Mouse (Mus musculus) CH12.LX (cell line): ENCODE data around the gene Ccdc170. TPM values are rescaled to one million over a fixed set of nuclear protein-coding genes. Genes with fewer than 3 reads are reported as not detected.

Source experiments
- DNase-seq: peaks from one replicate; pipeline ENCODE4 v3.0.0-alpha.2; 2013; ENCODE audit errors: extremely low read depth
- H3K27ac ChIP-seq: 2 replicates; pipeline ENCODE4 v1.5.1; 2012; ENCODE audit warnings: low read depth, mild to moderate bottlenecking, control low read depth, moderate library complexity; ENCODE audit not compliant: insufficient read depth
- H3K27me3 ChIP-seq: replicated peaks from 2 replicates; pipeline ENCODE3; 2012; ENCODE audit warnings: inconsistent platforms
- H3K36me3 ChIP-seq, 2 experiments: replicated peaks in 1 of 2; 2 replicates each; pipeline versions ENCODE3 to v1.6.1; 2012; ENCODE audit warnings: inconsistent platforms in 1 of 2, low read length in 1 of 2, mild to moderate bottlenecking in 1 of 2, mixed read lengths in 1 of 2, moderate library complexity in 1 of 2; ENCODE audit not compliant: control insufficient read depth in 1 of 2, insufficient read depth in 1 of 2
- H3K4me1 ChIP-seq, 2 experiments: 2 replicates each; pipeline ENCODE4 v1.6.1; 2012; ENCODE audit warnings: inconsistent platforms in 1 of 2, moderate library complexity in 1 of 2; ENCODE audit not compliant: insufficient read depth in 2 of 2, control insufficient read depth in 1 of 2
- H3K4me2 ChIP-seq: 2 replicates; pipeline ENCODE4 v1.6.1; 2012; ENCODE audit warnings: low read depth, mild to moderate bottlenecking, control low read depth; ENCODE audit not compliant: poor library complexity, insufficient read depth, severe bottlenecking
- H3K4me3 ChIP-seq, 3 experiments: fragments of 150-350 bp in 1 of 3; sonication (generic) in 1 of 3; replicated peaks in 1 of 3; 2 replicates each; pipeline versions ENCODE3 to v1.5.1; 2011 to 2012; ENCODE audit warnings: low read depth in 2 of 3, low read length in 2 of 3, mild to moderate bottlenecking in 2 of 3, moderate library complexity in 2 of 3, control low read depth in 1 of 3, improper control_type of control experiment in 1 of 3, inconsistent platforms in 1 of 3, mixed read lengths in 1 of 3; ENCODE audit not compliant: poor library complexity in 1 of 3
- H3K79me2 ChIP-seq: replicated peaks from 2 replicates; pipeline ENCODE4 v1.6.1; 2012; ENCODE audit warnings: mild to moderate bottlenecking, moderate library complexity; ENCODE audit not compliant: control insufficient read depth, poor library complexity, insufficient read depth, severe bottlenecking; ENCODE audit errors: extremely low read depth
- H3K9ac ChIP-seq: 2 replicates; pipeline ENCODE4 v1.6.1; 2012; ENCODE audit warnings: low read depth, mild to moderate bottlenecking, control low read depth, moderate library complexity; ENCODE audit not compliant: insufficient read depth
- H3K9me3 ChIP-seq: replicated peaks from 2 replicates; pipeline ENCODE3; 2012; ENCODE audit warnings: low read length, inconsistent platforms, mixed read lengths
- BHLHE40 ChIP-seq: IDR thresholded peaks from 2 replicates; pipeline ENCODE4 v1.6.1; 2011; ENCODE audit warnings: mild to moderate bottlenecking, low read depth, low read length, improper control_type of control experiment
- CHD1 ChIP-seq: IDR thresholded peaks from 2 replicates; pipeline ENCODE4 v1.6.1; 2012; ENCODE audit warnings: low read depth, low read length, improper control_type of control experiment, inconsistent platforms
- CHD2 ChIP-seq: IDR thresholded peaks from 2 replicates; pipeline ENCODE4 v1.6.1; 2011; ENCODE audit warnings: low read length, improper control_type of control experiment
- ELF1 ChIP-seq: IDR thresholded peaks from 2 replicates; pipeline ENCODE4 v1.6.1; 2014; ENCODE audit warnings: low read depth, mild to moderate bottlenecking, inconsistent platforms, low read length, improper control_type of control experiment
- EP300 ChIP-seq: IDR thresholded peaks from 2 replicates; pipeline ENCODE4 v1.6.1; 2011; ENCODE audit warnings: low read length, improper control_type of control experiment
- HCFC1 ChIP-seq: IDR thresholded peaks from 2 replicates; pipeline ENCODE4 v1.6.1; 2012; ENCODE audit warnings: low read depth, mild to moderate bottlenecking, inconsistent platforms, low read length, improper control_type of control experiment
- IRF4 ChIP-seq: IDR thresholded peaks from 2 replicates; pipeline ENCODE4 v1.6.1; 2014; ENCODE audit warnings: low read depth, mild to moderate bottlenecking, inconsistent platforms, low read length, improper control_type of control experiment
- JUN ChIP-seq: IDR thresholded peaks from 2 replicates; pipeline ENCODE4 v1.6.1; 2011; ENCODE audit warnings: low read depth, mild to moderate bottlenecking, low read length, improper control_type of control experiment, moderate library complexity; ENCODE audit not compliant: insufficient read depth
- JUND ChIP-seq: conservative IDR thresholded peaks from 2 replicates; pipeline ENCODE4 v1.6.1; 2011; ENCODE audit warnings: low read depth, low read length, improper control_type of control experiment
- NELFE ChIP-seq: IDR thresholded peaks from 2 replicates; pipeline ENCODE4 v1.6.1; 2011; ENCODE audit warnings: low read depth, low read length, improper control_type of control experiment
- NRF1 ChIP-seq: IDR thresholded peaks from 2 replicates; pipeline ENCODE4 v1.6.1; 2014; ENCODE audit warnings: low read depth, mild to moderate bottlenecking, inconsistent platforms, low read length, improper control_type of control experiment, moderate library complexity
- PAX5 ChIP-seq: IDR thresholded peaks from 2 replicates; pipeline ENCODE4 v1.6.1; 2012; ENCODE audit warnings: low read length, inconsistent platforms, mixed read lengths
- POLR2A ChIP-seq: IDR thresholded peaks from 2 replicates; pipeline ENCODE4 v1.6.1; 2011; ENCODE audit warnings: low read depth, mild to moderate bottlenecking, improper control_type of control experiment, low read length
- POLR2AphosphoS2 ChIP-seq: IDR thresholded peaks from 2 replicates; pipeline ENCODE4 v1.6.1; 2011; ENCODE audit warnings: low read depth, low read length, improper control_type of control experiment
- RAD21 ChIP-seq: IDR thresholded peaks from 2 replicates; pipeline ENCODE4 v1.6.1; 2011; ENCODE audit warnings: low read depth, mild to moderate bottlenecking, low read length, improper control_type of control experiment, moderate library complexity
- SIN3A ChIP-seq: IDR thresholded peaks from 2 replicates; pipeline ENCODE4 v1.6.1; 2012; ENCODE audit warnings: low read length, improper control_type of control experiment, inconsistent platforms
- SMC3 ChIP-seq: IDR thresholded peaks from 2 replicates; pipeline ENCODE4 v1.6.1; 2011; ENCODE audit warnings: low read depth, low read length, improper control_type of control experiment
- TBP ChIP-seq: conservative IDR thresholded peaks from 2 replicates; pipeline ENCODE4 v1.6.1; 2011; ENCODE audit warnings: low read depth, low read length, improper control_type of control experiment
- TCF12 ChIP-seq: IDR thresholded peaks from 2 replicates; pipeline ENCODE4 v1.6.1; 2014; ENCODE audit warnings: low read depth, mild to moderate bottlenecking, inconsistent platforms, low read length, improper control_type of control experiment
- ZKSCAN1 ChIP-seq: IDR thresholded peaks from 2 replicates; pipeline ENCODE4 v1.6.1; 2012; ENCODE audit warnings: low read depth, inconsistent platforms, low read length, improper control_type of control experiment, borderline replicate concordance
- ZMIZ1 ChIP-seq: IDR thresholded peaks from 2 replicates; pipeline ENCODE4 v1.6.1; 2012; ENCODE audit warnings: low read depth, mild to moderate bottlenecking, inconsistent platforms, low read length, improper control_type of control experiment
- ZNF384 ChIP-seq: IDR thresholded peaks from 2 replicates; pipeline ENCODE4 v1.6.1; 2012; ENCODE audit warnings: low read depth, low read length, improper control_type of control experiment, inconsistent platforms
- dilution Hi-C: fragments of 300-500 bp; cut with MboI; formaldehyde crosslinking; loops from 2 replicates; pipeline ENCODE4 v1.14.3; 2020; ENCODE audit warnings: low sequenced_read_pairs; ENCODE audit not compliant: extremely low pct_unique_long_range_greater_than_20kb, extremely low pct_ligation_motif_present
- in situ Hi-C: fragments of 300-500 bp; cut with MboI; formaldehyde crosslinking; loops from 3 replicates; pipeline ENCODE4 v1.14.3; 2019; ENCODE audit warnings: low sequenced_read_pairs, low pct_ligation_motif_present, low pct_unique_long_range_greater_than_20kb, mixed read lengths
- polyA plus RNA-seq: library from polyadenylated mRNA; unstranded; fragments of >175 nt; gene quantifications from 2 replicates; pipeline ENCODE4 v1.2.1, GENCODE M21; 2012; ENCODE audit warnings: low read depth; ENCODE audit not compliant: insufficient read length
- total RNA-seq, 2 experiments: library from RNA; depleted of rRNA; stranded (reverse); fragments of 300-350 nt in 1 of 2; fragments of >200 nt in 1 of 2; gene quantifications; 2 replicates each; pipeline ENCODE4 v1.2.3; 2012 to 2014

Ccdc170 gene
- total and polyA plus RNA-seq, 3 experiments = not detected

DNA sequence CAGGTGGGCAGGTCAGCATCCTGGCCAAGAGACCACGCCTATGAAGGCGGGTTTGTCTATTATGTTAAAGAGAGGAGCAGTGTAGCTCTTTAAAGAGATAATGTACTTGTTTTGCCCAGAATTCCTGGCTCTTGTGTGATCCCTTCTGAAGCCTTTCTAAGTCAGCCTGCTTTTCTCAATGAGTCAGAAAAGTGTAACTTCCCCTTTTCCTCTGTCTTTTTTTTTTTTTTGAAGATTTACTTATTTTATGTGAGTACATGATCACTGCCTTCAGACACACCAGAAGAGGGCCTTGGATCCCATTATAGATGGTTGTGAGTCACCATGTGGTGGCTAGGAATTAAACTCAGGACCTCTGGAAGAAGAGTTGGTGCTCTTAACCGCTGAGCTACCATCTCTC lies 12.9 kb upstream of the Ccdc170 start:
- in situ Hi-C loops = no loop called here
- H3K4me2 ChIP-seq = no peak overlapping the region
- H3K9ac ChIP-seq = no peak overlapping the region
- H3K36me3 ChIP-seq = no peaks in the 10 kb centered on the region
- dilution Hi-C loops = no loop called here
- DNase-seq = no peak
- no peak overlapping the region for H3K27ac ChIP-seq
- TF ChIP-seq HCFC1 (no peak), ZNF384 (peak; percentile 78)
- H3K27me3 ChIP-seq = no peaks in the 10 kb centered on the region
- no peaks in the 10 kb centered on the region for H3K79me2 ChIP-seq
- H3K9me3 ChIP-seq = peaks cover 3% of the 10 kb centered on the region
- H3K4me3 ChIP-seq = no peak overlapping the region
- H3K4me1 ChIP-seq = peaks cover 0 to 8% of the 10 kb centered on the region in 2 experiments; a peak in 2 of 4 replicates

GRCm38 (mm10) chr10:4473591-4473993 lies 8.7 kb upstream of the Ccdc170 start:
- in situ Hi-C loops = no loop called here
- no peak overlapping the region for H3K9ac ChIP-seq
- no peak overlapping the region for H3K27ac ChIP-seq
- no peaks in the 10 kb centered on the region for H3K9me3 ChIP-seq
- H3K79me2 ChIP-seq = no peaks in the 10 kb centered on the region
- H3K4me3 ChIP-seq = no peak overlapping the region
- H3K4me1 ChIP-seq = peaks cover 0 to 6% of the 10 kb centered on the region in 2 experiments; a peak in 2 of 4 replicates
- H3K27me3 ChIP-seq = no peaks in the 10 kb centered on the region
- dilution Hi-C loops = no loop called here
- no peak overlapping the region for H3K4me2 ChIP-seq
- DNase-seq = no peak
- TF ChIP-seq EP300 = no peak
- TF ChIP-seq JUND = no peak
- TF ChIP-seq TBP = no peak
- TF ChIP-seq HCFC1 = no peak
- H3K36me3 ChIP-seq = no peaks in the 10 kb centered on the region

DNA sequence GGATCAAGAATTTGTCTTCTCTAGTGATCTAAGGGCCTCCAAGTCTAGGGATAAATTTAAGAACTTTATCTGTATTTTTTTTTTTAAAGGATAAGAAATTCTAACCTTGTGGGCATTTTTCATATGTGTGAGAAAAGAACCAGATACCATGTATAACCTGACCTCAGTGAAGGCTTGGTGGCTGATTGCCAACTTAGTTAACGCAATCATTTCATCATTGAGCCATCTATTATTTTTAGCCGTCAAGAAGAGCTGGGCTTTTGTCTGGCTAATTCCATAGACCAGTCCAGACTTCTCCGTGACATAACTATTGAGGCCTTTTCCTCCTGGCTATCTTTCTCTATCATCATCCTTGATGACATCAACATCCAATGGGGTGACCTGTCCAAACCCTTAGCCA lies 6.9 kb upstream of the Ccdc170 start:
- no peak overlapping the region for H3K9ac ChIP-seq
- H3K4me1 ChIP-seq = no peaks in the 10 kb centered on the region
- no peak overlapping the region for H3K4me3 ChIP-seq
- 0 out of 2 replicates have a peak overlapping the region, but pooled peaks have one; percentile 0 for H3K4me2 ChIP-seq
- no peak overlapping the region for H3K27ac ChIP-seq
- dilution Hi-C loops = no loop called here
- in situ Hi-C loops = no loop called here
- no peaks in the 10 kb centered on the region for H3K27me3 ChIP-seq
- no peaks in the 10 kb centered on the region for H3K9me3 ChIP-seq
- H3K79me2 ChIP-seq = no peaks in the 10 kb centered on the region
- H3K36me3 ChIP-seq = no peaks in the 10 kb centered on the region
- DNase-seq = no peak
- TF ChIP-seq TBP (no peak), POLR2AphosphoS2 (no peak), JUN (no peak)

- Histone ChIP-seq H3K4me3 (no peak overlapping the region), H3K9ac (no peak overlapping the region), H3K4me2 (no peak overlapping the region), H3K27ac (no peak overlapping the region), H3K36me3 (no peaks in the 10 kb centered on the region), H3K9me3 (no peaks in the 10 kb centered on the region), H3K4me1 (no peaks in the 10 kb centered on the region), H3K79me2 (no peaks in the 10 kb centered on the region), H3K27me3 (no peaks in the 10 kb centered on the region)
- no peak for DNase-seq
- in situ Hi-C loops = no loop called here
- dilution Hi-C loops = no loop called here
- no peak for TF ChIP-seq JUN
- TF ChIP-seq ZMIZ1 = no peak
- TF ChIP-seq SIN3A = no peak
- TF ChIP-seq ZKSCAN1 = no peak
- TF ChIP-seq IRF4 = no peak
- no peak for TF ChIP-seq RAD21
- no peak for TF ChIP-seq NRF1
- no peak for TF ChIP-seq CHD2
- TF ChIP-seq BHLHE40 = no peak
- no peak for TF ChIP-seq SMC3
- TF ChIP-seq NELFE = no peak
- TF ChIP-seq POLR2A = no peak
- TF ChIP-seq CHD1 = no peak
- no peak for TF ChIP-seq ELF1
- no peak for TF ChIP-seq TCF12
- TF ChIP-seq HCFC1 = no peak
- no peak for TF ChIP-seq PAX5
Observed at GRCm38 (mm10) chr10:4476604-4477003, 5.7 kb upstream of the Ccdc170 start.
